Mouse (Mus musculus) thymus, postnatal 14 days (tissue): ENCODE measurements at regions not wholly inside any gene's neighbourhood (a gene's known extent, or its start where the extent isn't known, plus 50 kb on each side); places are given as distances from the start of the nearest gene placed in this dataset.

ENCODE experiments used
- DNase-seq: peaks from one replicate; pipeline ENCODE4 v3.0.0; 2021

- DNase-seq, result no peak
Measured at GRCm38 (mm10) chr13:110540543-110541265, 145.9 kb downstream of the Plk2 start.

- DNase-seq, result no peak
Measured at GRCm38 (mm10) chr13:110541288-110542148, 146.7 kb downstream of the Plk2 start.

GRCm38 (mm10) chr13:110542303-110543065 is 147.6 kb downstream of the Plk2 start:
- no peak for DNase-seq

- DNase-seq, result no peak
Measured at GRCm38 (mm10) chr13:110545454-110545853, 150.6 kb downstream of the Plk2 start.

GRCm38 (mm10) chr13:110555529-110556319 is 160.9 kb downstream of the Plk2 start:
- DNase-seq, result no peak

- DNase-seq, result no peak
Measured at GRCm38 (mm10) chr13:110556355-110557095, 161.7 kb downstream of the Plk2 start.

GRCm38 (mm10) chr13:110557930-110558727 is 163.3 kb downstream of the Plk2 start:
- no peak for DNase-seq

GRCm38 (mm10) chr13:110560566-110560965 is 165.7 kb downstream of the Plk2 start:
- DNase-seq, result no peak

GRCm38 (mm10) chr13:110562499-110562898 is 167.7 kb downstream of the Plk2 start:
- no peak for DNase-seq

GRCm38 (mm10) chr13:110562902-110563301 is 168.1 kb downstream of the Plk2 start:
- no peak for DNase-seq

- peak; percentile 29 for DNase-seq
Measured at GRCm38 (mm10) chr13:110563967-110564366, 169.1 kb downstream of the Plk2 start.

GRCm38 (mm10) chr13:110568482-110569179 is 173.8 kb downstream of the Plk2 start:
- DNase-seq, result no peak

GRCm38 (mm10) chr13:110569180-110569512 is 174.3 kb downstream of the Plk2 start:
- no peak for DNase-seq

- DNase-seq, result no peak
Measured at GRCm38 (mm10) chr13:110570386-110570785, 175.5 kb downstream of the Plk2 start.

- no peak for DNase-seq
Measured at GRCm38 (mm10) chr13:110573360-110574065, 178.7 kb downstream of the Plk2 start.

- DNase-seq, result no peak
Measured at GRCm38 (mm10) chr13:110574764-110575471, 180.1 kb downstream of the Plk2 start.

- DNase-seq, result no peak
Measured at GRCm38 (mm10) chr13:110578159-110578558, 183.3 kb downstream of the Plk2 start.

- DNase-seq, result no peak
Measured at GRCm38 (mm10) chr13:110580166-110580565, 185.3 kb downstream of the Plk2 start.

GRCm38 (mm10) chr13:110580570-110580969 is 185.7 kb downstream of the Plk2 start:
- no peak for DNase-seq
